Mouse (Mus musculus) cerebellum, adult 8-10 months (tissue): ENCODE measurements around the gene Gins3.
"Not testable (repeated sequence)": the region's sequence is repeated elsewhere in the genome, so short reads cannot be mapped to it uniquely, and the experiment has no call there.

ENCODE experiments used
- DNase-seq: peaks from one replicate; pipeline ENCODE4 v3.0.0; 2022

Gins3 gene

DNA sequence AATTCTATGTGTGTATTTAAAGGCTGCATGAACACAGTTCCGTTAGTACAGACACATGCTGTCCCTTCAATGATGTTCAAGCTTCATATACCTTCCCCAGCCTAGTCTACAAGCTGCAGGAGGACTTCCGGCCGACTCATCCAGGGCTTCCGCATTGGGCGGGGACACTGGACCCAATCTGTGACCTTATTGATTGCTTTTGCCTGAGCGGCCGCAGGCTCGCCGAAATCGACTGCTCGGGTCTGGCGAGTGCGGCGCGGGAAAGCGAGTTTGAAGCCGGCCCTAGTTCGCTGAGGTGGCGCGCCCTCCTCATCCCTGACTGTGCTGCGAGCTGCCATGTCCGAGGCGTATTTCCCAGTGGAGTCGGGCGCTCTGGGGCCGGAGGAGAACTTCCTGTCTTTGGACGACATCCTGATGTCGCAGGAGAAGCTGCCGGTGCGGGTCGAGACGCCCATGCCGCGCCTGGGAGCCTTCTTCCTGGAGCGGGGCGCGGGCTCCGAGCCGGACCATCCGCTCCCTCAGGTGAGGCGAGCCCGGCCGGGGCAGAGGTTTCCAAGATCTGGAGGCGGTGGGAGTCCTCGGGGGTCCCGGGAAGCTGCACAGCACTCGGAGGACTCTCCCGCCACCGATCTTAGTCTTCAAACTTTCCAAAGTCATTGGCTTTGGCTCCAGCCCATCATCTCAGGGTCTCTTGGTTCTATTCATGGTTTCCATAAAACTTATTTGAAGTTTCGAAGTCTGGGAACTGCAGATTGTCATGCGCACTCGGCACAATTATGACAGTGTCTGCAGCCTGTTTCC, at the start of gene Gins3:
Gene Gins3, plus strand, starts transcription at position 192 of the 801 bp plus-strand sequence.
- DNase-seq = peak; percentile 91

DNA sequence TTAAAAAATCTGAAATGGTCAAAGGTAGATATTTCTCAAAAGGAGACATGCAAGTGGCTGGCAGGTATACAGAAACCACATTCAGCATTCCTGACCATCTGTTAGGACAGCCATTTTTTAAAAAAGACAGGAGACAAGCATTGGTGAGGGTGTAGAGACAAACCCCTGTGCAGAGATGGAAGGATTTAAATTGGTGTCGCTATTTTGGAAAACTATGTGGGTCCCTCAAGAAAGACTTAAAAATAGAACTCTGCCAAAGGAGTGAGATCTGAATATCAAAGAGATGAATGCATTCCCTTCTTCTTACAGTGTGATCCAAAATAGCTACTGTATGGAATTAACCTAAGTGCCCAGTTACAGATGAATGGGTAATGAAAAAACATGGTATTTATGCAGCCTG, 45.9 kb upstream of the Gins3 start:
- DNase-seq = no peak

DNA sequence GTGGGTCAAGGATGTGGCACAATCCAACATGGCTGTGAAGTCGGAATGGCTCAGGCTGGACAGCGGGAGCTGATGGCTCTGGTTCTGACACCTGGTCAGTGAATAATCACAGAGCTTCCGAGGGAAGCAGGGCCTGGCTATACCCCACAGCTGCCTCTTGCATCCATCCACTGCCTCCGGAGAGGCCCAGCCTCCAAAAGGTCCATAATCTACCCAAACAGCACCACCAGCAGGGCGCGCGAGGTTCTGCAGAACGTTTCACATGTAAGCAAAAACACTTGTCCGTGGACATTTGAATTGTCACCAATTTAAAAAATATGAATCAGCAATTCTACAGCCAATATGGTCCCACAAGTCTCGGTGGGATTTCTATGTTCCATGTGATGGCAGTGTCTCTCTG, 44.0 kb upstream of the Gins3 start:
- no peak for DNase-seq

DNA sequence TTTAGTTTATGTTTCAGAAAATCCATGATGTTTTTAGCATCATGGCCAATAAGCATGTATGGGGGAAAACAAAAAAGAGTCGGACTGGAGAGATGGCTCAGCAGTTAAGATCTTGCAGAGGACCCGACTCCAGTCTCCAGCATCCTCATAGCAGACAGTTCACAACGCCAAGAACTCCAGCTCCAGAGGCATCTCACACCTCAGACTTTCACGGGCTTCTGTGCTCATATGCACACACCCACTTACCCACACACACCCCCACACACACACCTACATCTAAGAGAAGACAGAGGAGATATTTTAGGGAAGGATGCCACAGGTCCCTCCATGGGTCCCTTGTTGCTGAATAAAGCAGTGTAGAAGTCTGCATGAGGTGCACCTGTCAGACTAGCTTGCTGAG, 42.7 kb upstream of the Gins3 start:
- no peak for DNase-seq

DNA sequence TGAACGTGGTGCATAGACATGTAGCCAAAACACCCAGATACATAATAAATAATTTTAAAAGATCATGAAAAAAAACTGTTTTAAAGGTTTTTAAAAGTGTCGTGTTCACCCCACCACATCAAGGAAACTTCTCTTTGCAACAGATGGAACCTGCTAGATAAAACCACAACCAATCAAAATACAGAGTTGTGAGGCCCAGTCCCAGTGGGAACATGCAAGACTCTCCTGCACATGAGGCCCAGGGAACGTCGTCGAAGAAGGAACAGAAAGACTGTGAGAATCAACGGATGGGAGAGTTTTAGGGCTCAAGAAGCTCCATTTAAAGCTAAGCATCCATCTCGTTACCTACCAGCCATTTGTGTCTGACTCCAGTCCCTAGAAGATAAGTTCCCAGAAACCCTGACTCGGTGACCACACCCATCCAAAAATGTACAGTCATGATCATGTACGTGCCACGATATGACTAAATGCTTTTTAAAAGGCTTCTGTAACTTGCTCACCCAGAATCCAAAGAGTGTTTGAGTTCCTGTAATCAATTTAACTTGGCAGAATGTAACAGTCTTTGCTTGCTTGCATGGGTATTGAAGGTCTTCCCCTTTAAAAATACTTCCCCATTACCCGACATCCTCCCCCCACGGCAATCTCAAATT, 41.0 kb upstream of the Gins3 start:
- no peak for DNase-seq

DNA sequence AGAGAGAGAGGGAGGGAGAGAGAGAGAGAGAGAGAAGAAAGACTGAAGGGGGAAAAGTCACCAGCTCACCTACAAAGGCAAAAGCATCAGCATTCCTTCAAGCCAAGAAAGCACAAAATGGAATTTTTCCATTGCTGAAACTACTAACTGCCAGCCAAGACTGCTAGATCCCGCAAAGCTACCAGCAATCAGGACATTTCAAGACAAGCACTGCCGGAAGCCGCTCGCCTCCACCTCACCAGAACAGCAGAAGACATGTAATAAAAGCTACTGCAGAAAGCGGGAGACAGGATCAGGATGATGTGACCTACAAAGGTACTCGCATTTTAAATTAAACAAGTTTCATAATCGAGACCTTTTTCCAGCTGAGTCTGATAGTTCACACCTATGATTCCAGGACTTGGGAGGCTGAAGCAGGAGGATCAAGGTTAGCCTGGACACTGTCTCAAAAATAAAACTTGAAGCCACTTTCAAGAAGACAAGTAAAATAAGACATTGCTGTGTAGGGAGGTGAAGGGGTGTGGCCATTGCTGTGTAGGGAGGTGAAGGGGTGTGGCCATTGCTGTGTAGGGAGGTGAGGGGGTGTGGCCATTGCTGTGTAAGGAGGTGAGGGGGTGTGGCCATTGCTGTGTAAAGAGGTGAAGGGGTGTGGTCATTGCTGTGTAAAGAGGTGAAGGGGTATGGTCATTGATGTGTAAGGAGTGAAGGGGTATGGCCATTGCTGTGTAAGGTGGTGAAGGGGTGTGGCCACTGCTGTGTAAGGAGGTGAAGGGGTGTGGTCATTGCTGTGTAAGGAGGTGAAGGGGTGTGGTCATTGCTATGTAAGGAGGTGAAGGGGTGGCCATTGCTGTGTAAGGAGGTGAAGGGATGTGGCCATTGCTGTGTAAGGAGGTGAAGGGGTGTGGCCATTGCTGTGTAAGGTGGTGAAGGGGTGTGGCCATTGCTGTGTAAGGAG, 39.5 kb upstream of the Gins3 start:
- DNase-seq = no peak

DNA sequence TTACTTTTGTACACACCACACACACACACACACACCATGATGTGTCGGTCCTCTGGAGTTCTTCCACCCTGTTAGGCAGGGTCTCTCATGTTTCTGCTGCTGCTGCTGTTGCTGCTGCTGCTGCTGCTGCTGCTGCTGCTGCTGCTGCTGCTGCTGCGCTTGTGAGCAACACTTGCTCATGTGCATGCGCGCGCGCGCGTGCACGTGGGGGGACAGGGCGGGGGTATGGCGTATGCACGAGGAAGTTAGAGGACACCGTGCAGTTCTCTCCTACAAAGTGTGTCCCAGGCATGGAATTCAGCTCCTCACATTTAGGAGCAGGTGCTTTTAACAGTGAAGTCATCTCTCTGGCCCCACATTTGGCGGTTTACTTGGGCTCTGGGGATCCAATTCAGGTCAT, 38.1 kb upstream of the Gins3 start:
- DNase-seq = no peak

DNA sequence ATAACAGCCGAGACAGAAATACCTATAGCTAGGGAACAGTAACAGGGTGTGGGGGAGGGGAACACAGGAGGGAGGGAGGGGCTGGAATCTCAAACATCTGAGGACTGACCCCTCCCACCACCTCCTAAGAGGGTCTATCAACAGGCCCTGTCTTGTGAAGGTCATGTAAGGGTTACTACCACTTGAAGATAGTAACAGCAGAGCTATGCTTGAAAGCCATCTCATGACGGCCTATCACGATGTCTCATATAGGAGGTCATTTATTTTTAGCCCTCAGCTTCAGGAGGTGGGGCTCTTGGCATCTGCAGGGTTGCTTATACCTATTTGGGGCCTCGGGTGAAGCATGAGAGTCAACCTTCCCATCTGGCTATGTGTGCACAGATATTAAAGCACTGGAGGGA, 36.4 kb upstream of the Gins3 start:
- DNase-seq = no peak

DNA sequence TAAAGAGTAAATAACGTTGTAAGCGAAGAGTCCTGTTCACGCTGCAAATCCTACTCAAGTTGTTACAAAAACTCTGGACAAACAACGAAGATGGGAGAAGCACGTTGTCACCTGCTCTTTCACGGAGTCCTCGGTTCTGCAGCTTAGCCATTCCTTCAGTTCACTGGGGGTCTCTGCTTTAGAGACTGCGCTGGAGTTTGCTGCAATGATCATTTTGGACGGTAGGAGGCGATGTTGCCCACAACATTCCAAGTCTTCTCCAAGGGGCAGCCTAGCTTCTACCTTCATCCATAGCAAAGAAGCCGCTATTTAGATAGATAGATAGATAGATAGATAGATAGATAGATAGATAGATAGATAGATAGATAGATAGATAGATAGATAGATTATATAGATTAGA, 33.4 kb upstream of the Gins3 start:
- peak; percentile 57 for DNase-seq

DNA sequence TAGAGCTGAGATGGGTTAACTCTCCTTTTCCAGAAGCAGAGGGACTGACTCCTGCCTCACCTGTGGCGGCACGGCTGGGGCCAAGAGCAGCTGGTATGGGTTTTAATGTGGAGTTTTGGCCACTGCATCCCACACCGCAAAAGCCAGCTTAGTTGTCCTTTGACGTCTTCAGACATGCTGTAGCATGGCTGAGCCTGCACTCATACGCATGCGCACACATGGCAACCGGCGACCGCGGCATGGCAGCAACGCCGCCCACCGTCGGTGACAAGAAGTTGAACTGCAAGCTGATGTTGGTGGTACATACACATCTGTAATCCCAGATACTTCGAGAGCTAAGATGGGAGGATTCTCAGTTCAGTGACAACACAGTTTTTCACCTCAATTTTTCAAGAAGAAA, 31.9 kb upstream of the Gins3 start:
- DNase-seq = no peak

DNA sequence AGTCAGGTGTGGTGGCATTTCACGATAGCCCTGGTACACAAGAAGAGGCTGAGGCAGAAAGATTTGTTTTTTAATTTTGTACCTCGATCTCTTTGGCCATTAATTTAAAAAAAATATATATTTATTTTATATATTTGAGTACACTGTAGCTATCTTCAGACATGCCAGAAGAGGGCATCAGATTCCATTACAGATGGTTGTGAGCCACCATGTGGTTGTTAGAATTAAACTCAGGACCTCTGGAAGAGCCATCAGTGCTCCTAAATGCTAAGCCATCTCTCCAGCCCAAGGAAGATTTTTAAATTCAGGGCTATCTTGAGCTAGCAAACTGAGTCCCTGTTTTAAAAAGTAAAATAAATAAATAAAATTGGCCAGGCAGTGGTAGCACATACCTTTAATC, 31.1 kb upstream of the Gins3 start:
- no peak for DNase-seq

DNA sequence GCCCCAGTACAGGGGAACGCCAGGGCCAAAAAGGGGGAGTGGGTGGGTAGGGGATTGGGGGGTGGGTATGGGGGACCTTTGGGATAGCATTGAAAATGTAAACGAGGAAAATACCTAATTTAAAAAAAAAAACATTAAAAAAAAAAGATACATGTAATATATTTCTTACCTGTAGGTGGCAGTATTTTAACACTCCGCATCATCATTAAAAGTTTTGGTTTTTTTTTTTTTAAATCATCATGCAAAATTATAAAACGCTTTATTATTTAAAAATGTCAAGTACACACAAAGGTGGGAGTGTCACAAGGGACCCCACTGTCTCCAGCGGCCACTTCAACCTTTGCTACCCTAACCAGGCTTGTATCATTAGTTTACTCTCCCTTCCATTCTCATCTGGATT, 26.7 kb upstream of the Gins3 start:
- not testable (repeated sequence) for DNase-seq

DNA sequence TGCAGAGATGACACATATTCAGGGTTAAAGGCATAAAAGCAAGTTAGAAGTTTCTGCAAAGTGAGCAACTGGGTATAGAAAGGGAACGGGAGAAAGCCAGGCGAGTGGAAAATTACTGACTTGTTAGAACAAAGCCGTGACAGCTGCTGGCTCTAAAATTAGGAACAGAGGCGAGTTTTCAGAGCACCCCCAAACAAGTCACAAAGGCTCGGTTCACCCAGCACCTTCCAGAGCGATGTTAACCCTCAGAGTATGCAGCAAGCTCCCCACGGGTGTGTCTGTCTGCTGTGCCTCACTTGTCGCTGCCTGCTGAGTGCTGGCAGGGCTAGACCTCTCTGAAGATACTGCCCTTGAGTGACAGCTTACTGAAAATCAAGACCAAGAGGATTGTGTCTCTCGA, 26.0 kb upstream of the Gins3 start:
- no peak for DNase-seq

DNA sequence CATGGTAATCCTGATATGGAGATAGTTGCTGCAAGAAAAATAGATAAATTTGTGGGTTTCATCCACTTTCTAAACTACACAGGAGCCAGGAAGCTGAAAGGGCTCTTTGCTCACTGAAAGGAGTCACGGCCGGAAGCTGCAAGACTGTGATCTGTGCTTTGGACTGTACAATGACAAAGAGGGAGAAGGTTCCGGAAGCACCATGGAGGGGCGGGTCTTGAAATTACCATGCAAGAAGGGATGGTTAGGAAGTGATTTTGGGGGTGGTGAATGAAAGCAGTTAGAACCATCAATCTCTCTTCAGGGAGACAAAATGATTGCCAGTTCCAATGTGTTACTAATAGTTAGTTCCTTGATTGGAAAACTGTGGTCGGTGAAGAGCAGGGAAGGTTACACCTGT, 23.8 kb upstream of the Gins3 start:
- no peak for DNase-seq

DNA sequence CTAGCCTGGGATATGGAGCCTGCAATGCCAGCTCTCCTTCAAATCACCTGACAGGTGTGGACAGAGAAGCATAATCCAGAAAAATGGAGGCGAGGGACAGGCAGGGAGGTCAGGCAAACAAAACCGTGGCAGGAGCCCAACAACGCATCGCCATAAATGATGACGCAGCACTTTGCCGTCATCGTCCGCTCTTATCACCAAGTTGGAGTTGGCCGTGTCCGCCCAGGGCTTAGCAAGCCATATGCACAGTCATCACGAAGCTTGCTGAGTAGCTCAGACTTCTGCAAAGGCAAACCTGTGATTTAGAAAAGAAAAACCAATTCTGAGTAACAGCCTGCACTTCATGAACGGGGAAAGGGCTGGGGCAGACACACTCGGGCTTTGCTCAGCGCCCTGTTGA, 22.5 kb upstream of the Gins3 start:
- no peak for DNase-seq

DNA sequence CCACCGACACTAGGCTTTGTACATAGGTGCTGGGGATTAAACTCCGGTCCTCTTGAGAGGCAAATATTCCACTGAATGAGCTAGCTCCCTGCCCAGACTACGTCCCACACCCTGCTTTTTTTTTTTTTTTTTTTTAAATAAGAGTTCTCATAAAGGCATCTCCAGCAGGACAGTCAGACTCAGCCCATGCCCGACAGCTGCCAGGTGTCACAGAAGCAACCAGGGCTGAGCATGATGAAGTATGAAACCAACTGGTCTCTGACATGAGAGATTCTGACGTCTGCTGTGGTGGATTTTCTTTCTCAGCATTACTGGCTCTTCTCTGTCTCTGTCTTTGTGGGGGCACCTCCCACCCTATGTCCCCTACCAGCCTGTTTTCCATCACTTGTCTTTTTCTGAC, 21.5 kb upstream of the Gins3 start:
- DNase-seq = no peak

DNA sequence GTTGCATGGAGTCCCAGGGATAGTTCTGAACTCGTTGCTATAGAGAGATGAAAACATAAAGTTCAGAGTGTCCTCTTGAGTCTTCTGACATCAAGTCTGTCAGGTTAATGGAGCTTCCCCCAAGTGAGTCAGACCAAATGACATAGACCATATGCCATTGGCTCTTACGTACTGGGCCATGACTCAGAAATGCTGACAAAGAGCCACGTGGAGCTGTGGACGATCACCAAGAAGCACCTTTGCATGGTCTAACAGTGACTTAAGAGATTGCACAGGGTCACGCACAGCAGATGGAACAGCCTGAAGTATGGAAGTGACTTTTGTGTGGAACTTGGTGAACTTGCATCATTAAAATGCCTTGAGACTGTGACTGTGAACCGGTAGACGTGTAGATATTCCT, 16.9 kb upstream of the Gins3 start:
- no peak for DNase-seq

DNA sequence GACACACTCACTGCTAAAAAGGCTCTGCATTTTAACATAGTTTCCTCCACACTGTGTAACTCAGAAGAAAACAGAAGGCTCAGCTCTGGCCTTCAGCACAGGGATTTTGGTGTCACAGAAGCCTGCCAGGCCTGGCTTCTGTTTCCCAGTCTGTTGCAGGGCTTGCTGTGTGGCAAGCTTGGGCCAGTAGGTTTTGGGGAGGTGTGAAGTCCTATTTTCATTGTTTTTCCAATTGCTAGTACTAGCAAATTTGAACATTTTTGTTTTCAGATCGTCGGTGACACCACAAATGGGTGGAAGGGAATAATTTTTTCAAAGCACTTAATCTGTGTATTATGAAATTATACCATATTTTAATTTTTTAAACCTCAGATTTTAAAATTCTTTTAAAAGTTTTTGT, 13.2 kb upstream of the Gins3 start:
- DNase-seq = no peak

DNA sequence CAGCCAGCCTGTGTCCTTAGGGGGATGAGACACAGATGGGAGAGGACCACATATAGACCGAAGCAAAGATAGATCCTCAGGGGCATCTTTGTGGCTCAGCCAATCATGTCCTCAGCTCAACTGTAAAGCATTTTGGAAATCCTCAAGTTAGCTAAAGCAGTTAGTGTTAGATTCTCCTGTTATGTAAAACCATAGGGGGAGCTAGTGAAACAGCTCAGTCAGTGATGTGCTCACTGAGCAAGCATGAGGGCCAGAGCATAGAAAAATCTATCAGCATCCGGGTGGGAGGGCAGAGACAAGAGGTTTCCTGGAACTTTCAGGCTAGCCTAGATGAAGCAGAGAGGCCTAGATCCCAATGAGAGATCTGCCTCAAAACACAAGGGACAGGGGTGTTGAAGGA, 8.4 kb upstream of the Gins3 start:
- no peak for DNase-seq

DNA sequence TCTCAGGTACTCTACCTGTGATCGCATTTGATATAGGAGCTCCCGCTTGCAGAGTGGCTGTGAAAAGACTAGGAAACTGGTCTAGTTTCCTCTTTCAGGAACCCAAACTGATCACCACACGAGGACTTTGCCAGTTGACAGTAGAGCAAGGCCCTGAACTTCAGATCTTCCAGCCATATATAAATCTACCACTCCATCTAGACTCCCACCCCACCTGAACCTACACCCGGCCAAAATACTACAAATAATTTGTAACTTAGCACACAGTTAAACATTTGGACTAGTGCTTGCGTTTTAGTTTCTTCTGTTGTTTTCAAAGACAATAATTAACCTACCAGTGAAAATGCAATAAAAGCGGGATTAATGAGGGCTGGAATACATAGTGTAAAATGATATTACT, 413 bp upstream of the Gins3 start:
- DNase-seq = peak; percentile 5

DNA sequence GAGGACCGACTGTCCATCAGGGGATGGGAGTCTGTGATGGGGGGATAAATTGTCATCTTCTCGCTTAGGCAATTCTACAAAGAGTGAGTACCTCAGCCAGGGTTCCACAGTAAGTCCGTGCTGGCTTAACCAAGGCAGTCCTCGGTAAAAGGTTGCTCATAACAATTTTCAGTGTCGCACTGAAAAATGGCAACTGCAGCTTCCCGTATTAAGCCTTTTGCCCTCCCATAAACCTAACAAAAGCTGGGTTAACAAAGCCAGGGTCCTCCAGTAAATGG, 749 bp downstream of the Gins3 start:
- no peak for DNase-seq

DNA sequence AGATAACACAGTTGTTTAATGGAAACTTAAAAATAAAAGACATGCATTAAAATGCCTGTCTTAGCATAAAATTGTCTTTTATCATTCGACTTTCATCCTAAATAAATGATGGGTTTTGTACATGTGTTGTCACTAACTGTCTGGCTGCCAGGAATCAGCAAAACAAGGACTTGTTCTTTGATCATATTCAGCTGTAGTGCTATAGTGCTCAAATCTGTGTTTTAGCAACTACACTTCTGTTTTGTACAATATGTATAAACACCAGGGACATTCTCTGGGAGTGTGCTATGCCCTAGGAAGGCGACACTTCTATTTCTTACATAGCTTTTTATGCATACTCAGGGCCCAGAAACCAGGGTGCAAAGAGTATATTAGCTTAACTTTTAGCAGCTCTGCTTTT, 11.7 kb downstream of the Gins3 start:
- no peak for DNase-seq

DNA sequence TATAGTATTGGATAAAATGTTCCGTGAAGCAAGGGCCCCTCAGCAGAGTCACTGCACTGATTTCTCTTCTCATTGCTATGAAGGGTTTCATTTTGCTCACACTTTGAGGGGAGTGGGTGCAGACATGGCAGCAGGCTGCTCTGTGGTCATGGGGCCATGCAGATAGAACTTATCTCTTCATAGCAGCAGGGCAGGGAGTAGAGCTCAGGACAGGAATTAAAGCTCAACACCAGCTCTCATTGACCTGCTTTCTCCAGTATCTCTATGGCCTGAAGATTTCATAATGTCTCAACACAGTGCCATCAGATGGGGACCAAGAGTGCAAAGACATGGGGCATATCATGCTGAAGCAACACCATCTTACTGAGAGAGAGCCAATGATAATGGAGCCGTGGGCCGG, 15.0 kb downstream of the Gins3 start:
- DNase-seq = no peak

DNA sequence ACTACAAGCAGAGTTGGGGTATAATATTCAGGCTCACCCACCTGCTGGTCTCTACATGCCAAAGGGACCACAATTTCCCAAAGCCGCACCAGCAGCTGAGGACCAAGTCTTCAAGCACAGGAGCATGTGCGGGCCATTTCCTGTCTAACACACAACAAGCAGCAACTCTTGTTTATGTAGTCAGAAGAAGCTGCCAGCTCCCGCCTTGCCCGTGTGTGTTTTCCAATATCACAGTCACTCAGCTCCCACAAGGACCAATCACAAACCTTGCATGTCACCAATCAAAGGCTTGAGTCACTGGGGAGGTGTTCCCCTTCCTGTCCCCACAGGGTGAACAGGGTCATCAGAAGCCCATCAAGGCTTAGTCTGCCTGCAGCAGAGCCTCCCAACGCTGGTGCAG, 20.1 kb downstream of the Gins3 start:
- DNase-seq = no peak
